Mouse (Mus musculus): ENCODE data around the gene Gm49486.

DNA sequence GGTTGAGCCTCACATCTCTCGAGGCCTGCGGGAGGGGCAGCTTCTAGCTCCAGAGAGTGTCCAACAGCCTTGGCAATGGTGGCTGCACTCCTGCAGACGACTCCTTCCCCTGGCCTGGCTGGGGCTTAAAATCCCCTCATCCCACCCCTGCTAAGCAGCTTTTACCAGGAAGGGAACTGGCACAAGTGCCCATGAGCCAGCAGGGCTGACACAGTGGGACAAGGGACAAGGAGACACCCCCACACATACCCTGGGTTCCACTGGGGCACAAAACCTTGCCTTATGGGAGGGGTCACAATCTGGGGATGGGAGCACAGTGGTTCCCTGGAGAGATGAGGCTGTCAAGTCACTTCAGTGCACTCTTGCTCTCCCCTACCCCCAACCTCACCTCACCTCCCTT lies 25.5 kb downstream of the Gm49486 start, which contains the start of gene Slc16a8:
- no peak for TF ChIP-seq TAL1 (IDR thresholded peaks at IDR 0.05; ENCODE audit: low read length)
- no peak for TF ChIP-seq GATA1 (IDR thresholded peaks at IDR 0.05; ENCODE audit: low read length)
